Mouse (Mus musculus) forebrain, postnatal 0 days (tissue): ENCODE results near the gene Mettl16. TPM values are rescaled to one million over a fixed set of nuclear protein-coding genes. Genes with fewer than 3 reads are reported as not detected.

Experiments used
- ATAC-seq: fragments of 200-750 bp; cut with Nextera tagmentation; 2 replicates; pipeline ENCODE4 v1.8.0; 2017; ENCODE audit warnings: mild to moderate bottlenecking, moderate library complexity
- DNase-seq: peaks from one replicate; pipeline ENCODE4 v3.0.0-alpha.2; 2015
- H3K27ac ChIP-seq: fragments of 300-500 bp; sonication (generic); 2 replicates; pipeline ENCODE4 v1.5.1; 2014; ENCODE audit warnings: low read depth, mild to moderate bottlenecking, antibody characterized with exemption, low read length, moderate library complexity, mixed read lengths
- H3K27me3 ChIP-seq: fragments of 300-500 bp; sonication (generic); 2 replicates; pipeline ENCODE4 v1.6.1; 2014; ENCODE audit warnings: mild to moderate bottlenecking, low read length, mixed read lengths; ENCODE audit not compliant: insufficient read depth
- H3K36me3 ChIP-seq: fragments of 300-500 bp; sonication (generic); 2 replicates; pipeline ENCODE4 v1.6.1; 2014; ENCODE audit warnings: mild to moderate bottlenecking, moderate library complexity; ENCODE audit not compliant: insufficient read depth
- H3K4me1 ChIP-seq: fragments of 300-500 bp; sonication (generic); 2 replicates; pipeline ENCODE4 v1.6.1; 2014; ENCODE audit warnings: antibody characterized with exemption; ENCODE audit not compliant: insufficient read depth
- H3K4me2 ChIP-seq: fragments of 300-500 bp; sonication (generic); 2 replicates; pipeline ENCODE4 v1.6.1; 2014; ENCODE audit warnings: low read depth, mild to moderate bottlenecking, moderate library complexity
- H3K4me3 ChIP-seq: fragments of 300-500 bp; sonication (generic); 2 replicates; pipeline ENCODE4 v1.5.1; 2014; ENCODE audit warnings: low read depth, low read length, mixed read lengths
- H3K9ac ChIP-seq: fragments of 300-500 bp; sonication (generic); 2 replicates; pipeline ENCODE4 v1.6.1; 2014; ENCODE audit warnings: mild to moderate bottlenecking
- H3K9me3 ChIP-seq: fragments of 300-500 bp; sonication (generic); 2 replicates; pipeline ENCODE4 v1.6.1; 2016; ENCODE audit warnings: low read length
- CTCF ChIP-seq: sonication (generic); IDR thresholded peaks from 2 replicates; pipeline ENCODE4 v1.5.1; 2016; ENCODE audit warnings: antibody characterized with exemption, control low read depth, low read depth
- WGBS: fragments of 180-500 bp; shearing (Covaris S2); extraction: QIAGEN DNeasy Blood & Tissue Kit; methylation state at CpG from one replicate; pipeline ENCODE4 v1.1.7; 2014; 5-methylcytosine and 5-hydroxymethylcytosine counted together
- polyA plus RNA-seq: library from polyadenylated mRNA; unstranded; fragments of >200 nt; fragmentation: Nextera tagmentation; extraction: Ambion mirVana; gene quantifications from 2 replicates; pipeline ENCODE4 v1.2.1, GENCODE M21; 2015
- total RNA-seq: library from RNA; depleted of rRNA; stranded (reverse); fragments of >200 nt; gene quantifications from 2 replicates; pipeline ENCODE4 v1.2.3, GENCODE M21; 2014

Mettl16 gene
- total and polyA plus RNA-seq, 2 experiments from 2014 or later: 18.7 to 22.0 TPM

DNA sequence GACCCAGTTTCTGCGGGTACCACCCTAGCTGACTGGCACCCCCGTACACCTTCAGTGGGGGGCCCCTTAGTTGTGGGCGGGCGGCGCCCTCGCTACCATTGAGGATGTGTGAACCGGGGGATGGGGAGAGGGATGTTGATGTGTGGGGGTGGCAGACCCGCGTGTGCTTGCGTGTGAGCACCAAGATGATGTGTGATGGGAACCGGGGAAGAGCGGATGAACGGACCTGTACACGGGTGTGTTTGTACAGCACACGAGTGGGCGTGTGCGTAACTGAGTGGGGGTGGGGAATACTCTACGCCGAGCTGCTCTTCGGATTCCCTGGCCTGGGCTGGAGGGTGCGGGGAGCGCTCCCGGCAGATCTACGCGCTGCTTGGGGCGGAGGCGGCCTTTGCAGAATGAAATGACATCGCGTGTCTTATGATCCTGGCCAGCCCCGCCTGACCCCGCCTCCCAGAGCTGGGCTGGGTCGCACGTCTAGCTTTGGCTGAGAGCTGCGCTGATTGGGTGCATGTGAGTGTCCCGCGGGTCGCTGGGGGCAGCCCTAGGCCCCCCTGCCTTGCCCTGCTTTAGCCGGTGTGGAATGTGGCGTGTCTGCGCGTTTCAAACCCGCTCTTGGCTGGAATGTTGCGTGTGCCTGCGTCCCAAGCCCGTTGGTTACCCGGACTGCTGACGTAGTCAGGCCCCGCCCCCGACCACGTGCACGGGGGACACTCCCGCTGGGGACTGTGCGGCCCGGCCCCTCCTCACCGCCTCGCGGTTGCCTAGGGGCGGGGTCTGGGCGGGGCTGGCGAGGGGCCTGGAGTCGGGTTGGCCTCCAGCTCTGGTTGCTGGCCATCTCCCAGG lies 61.2 kb downstream of the Mettl16 start:
- H3K9ac ChIP-seq: peak overlapping the region; percentile 97
- H3K27me3 ChIP-seq: no peaks in the 10 kb centered on the region
- no peak for TF ChIP-seq CTCF
- DNase-seq (peak; percentile 97), ATAC-seq (peak; percentile 65)
- WGBS: under 1% methylated on average over 61 of the region's 61 CpGs
- peaks cover 11% of the 10 kb centered on the region; the same call in 1 of the 2 replicates for H3K4me1 ChIP-seq
- peak overlapping the region; percentile 78 for H3K4me2 ChIP-seq
- H3K36me3 ChIP-seq: 0 out of 2 replicates have a peak, but pooled peaks cover 4% of the 10 kb centered on the region
- H3K9me3 ChIP-seq: no peaks in the 10 kb centered on the region
- peak overlapping the region; percentile 99 for H3K4me3 ChIP-seq
- H3K27ac ChIP-seq: peak overlapping the region; percentile 96

DNA sequence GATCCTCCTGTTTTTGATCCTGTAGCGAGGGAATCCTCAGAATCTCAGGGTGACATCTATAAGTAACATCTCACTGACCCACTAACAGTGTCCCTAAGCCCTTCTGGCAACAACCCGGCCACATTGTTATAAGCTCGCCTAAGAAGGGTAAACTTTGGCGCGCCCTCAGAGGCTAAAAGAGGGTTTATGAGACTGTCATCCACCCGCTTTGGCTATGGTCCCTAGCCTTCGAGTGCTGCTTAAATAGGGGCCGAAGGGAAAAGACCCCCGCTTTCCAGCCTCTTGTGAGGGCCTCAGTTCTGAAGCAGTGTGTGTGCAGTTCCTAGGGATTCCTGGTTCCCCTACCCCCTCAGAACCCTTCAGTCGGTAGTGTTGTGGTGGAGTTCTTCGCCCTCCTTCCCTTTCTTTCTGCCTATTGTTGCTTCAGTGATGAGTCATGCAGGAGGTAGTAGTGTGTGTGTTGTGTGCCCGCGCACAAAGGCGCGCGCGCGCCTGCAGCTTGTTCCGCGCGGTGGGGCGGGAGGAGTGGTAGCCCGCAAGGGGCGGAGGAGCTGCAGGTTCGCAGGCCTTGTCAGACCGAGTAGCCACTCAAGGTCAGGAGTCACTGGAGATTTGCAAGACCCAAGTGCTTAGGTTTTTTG lies 62.0 kb downstream of the Mettl16 start:
- Histone ChIP-seq H3K4me2 (peak overlapping the region; percentile 78), H3K36me3 (peaks cover 8% of the 10 kb centered on the region; the same call in 1 of the 2 replicates), H3K27me3 (no peaks in the 10 kb centered on the region), H3K27ac (peak overlapping the region; percentile 96), H3K9ac (peak overlapping the region; percentile 97), H3K4me1 (peaks cover 11% of the 10 kb centered on the region; the same call in 1 of the 2 replicates), H3K4me3 (peak overlapping the region; percentile 99), H3K9me3 (no peaks in the 10 kb centered on the region)
- peak; percentile 78 for DNase-seq
- TF ChIP-seq CTCF: no peak
- no peak for ATAC-seq
- under 1% methylated on average over 26 of the region's 26 CpGs for WGBS

DNA sequence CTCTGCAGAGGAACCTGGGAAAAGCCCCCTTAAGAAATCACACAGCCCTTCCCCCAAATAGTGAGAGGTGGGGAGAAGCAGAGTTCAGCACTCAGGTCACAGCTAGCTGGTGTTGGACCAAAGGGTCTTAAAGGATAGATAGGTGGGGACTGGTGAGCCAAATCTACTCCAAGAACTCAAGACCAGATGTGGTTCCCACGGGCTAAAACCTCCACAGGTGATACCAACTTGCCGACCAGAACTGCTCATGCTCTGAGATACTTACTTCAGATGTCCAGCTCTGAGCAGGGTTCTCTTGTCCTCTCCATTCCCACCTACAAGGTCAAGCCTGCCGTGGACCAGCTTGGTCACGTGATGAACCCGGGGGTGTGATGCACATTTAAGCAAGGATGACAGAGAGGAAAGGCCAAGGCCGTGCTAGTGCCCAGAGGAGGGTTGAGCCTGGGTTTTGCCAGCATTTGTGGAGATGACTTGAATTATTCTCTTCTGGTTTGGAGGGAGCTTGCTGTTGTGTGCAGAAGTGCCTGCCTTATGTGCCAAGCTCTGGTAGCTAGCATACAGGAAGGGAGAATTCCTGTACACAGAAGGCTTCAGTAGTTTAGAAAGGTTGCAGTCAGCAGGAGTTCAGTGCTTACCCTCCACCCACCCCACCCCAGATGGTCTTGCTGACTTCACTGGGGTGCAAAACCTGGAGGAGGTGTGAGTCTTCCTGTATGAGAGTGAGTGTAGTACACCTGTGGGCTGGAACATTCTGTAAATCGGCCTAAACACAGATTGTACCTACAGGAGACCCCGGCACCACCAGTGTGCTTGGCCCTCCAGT lies 63.1 kb downstream of the Mettl16 start:
- H3K9ac ChIP-seq: 0 out of 2 replicates have a peak overlapping the region, but pooled peaks have one; percentile 97
- no peak for TF ChIP-seq CTCF
- peak overlapping the region; percentile 78 for H3K4me2 ChIP-seq
- no peak for DNase-seq
- peak overlapping the region; percentile 99; the same call in 1 of the 2 replicates for H3K4me3 ChIP-seq
- peaks cover 8% of the 10 kb centered on the region; the same call in 1 of the 2 replicates for H3K36me3 ChIP-seq
- no peak overlapping the region for H3K27ac ChIP-seq
- WGBS: 87% methylated on average over 8 of the region's 8 CpGs
- peaks cover 11% of the 10 kb centered on the region; the same call in 1 of the 2 replicates for H3K4me1 ChIP-seq
- no peaks in the 10 kb centered on the region for H3K27me3 ChIP-seq
- H3K9me3 ChIP-seq: no peaks in the 10 kb centered on the region
- ATAC-seq: no peak

DNA sequence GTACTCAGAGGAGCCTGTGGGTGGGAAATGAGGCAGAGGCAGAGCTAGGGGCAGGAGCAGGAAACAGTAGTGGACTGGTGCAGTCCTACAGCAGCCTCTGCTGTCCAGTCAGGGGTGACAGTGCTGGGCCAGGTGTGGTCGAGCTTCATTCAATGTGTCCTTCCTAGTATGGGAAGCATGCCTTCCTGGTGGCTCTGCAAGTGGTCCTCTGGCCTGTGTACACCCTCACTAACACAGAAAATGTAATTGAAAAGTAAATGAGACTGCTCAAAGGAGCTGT lies 63.7 kb downstream of the Mettl16 start:
- H3K4me3 ChIP-seq: no peak overlapping the region
- WGBS: 50% methylated on average over 1 of the region's 1 CpGs
- ATAC-seq (no peak), DNase-seq (no peak)
- H3K4me2 ChIP-seq: no peak overlapping the region
- no peaks in the 10 kb centered on the region for H3K9me3 ChIP-seq
- H3K27ac ChIP-seq: no peak overlapping the region
- peaks cover 8% of the 10 kb centered on the region; the same call in 1 of the 2 replicates for H3K36me3 ChIP-seq
- no peak for TF ChIP-seq CTCF
- peaks cover 10% of the 10 kb centered on the region; the same call in 1 of the 2 replicates for H3K4me1 ChIP-seq
- no peak overlapping the region for H3K9ac ChIP-seq
- no peaks in the 10 kb centered on the region for H3K27me3 ChIP-seq

DNA sequence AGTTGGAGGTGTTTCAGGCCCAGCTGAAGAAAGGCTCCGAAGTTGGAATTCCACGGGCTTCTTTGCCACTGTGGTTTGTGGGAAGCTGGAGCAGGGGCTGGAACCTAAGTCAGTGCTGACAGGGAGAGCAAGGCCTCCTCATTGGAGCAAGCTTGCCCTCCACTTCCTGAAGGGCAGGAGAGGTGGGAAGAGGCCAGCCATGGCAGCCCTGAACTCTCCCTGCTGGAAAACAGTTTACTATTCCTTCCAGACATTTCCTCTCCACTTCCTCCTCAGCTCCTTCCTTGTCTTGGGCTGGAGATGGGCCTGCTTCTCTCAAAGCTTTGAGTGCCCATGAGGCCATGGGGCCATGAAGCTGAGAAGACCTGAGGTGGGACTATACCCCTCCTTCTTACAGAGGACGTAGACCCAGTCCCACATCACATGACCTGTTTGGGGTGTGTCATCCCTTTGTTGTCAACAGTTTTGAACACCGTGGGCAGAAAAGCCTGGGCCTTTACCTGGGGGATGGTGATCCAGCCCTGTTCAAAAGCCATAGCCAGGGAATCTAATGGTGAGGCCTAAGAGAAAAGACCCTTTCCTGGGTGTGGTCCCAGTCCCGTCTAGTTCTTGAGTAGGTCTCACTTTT lies 64.1 kb downstream of the Mettl16 start:
- no peak for TF ChIP-seq CTCF
- H3K9ac ChIP-seq: no peak overlapping the region
- no peak for ATAC-seq
- H3K36me3 ChIP-seq: peaks cover 8% of the 10 kb centered on the region; the same call in 1 of the 2 replicates
- H3K4me3 ChIP-seq: no peak overlapping the region
- H3K27me3 ChIP-seq: no peaks in the 10 kb centered on the region
- no peak overlapping the region for H3K27ac ChIP-seq
- H3K4me2 ChIP-seq: no peak overlapping the region
- 50% methylated on average over 5 of the region's 5 CpGs for WGBS
- peaks cover 6% of the 10 kb centered on the region; the same call in 1 of the 2 replicates for H3K4me1 ChIP-seq
- no peaks in the 10 kb centered on the region for H3K9me3 ChIP-seq
- DNase-seq: no peak

DNA sequence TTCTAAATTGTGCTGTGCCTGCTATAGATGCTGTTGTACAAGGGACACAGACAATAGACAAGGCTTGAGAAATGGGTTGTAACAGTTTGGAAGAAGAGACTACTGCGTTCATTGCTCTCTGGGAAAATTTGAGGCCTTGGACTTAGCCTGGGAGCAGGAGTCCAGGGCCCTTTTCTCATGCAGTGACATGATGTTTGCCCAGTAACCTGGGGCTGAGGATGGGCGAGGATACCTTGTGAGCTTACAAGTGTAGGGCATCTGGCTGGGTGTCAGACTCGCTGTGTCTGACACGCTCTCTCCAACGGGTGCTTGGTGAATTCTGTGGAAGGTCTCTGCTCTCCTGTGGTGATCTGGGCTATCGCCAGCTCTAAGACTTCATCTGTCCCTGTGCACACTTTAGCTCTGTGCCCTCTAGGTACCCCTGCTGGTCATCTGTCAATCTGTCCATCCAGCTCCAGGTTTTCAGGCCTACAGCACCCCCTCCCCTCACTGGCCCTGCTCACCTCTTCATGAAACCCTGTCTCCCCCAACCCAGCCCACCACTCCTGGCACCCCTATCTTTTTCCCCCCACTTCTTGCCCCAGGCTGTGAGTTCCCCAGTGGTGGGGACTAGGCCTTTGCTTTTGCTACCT lies 65.1 kb downstream of the Mettl16 start:
- peaks cover 5% of the 10 kb centered on the region; the same call in 1 of the 2 replicates for H3K4me1 ChIP-seq
- no peak for ATAC-seq
- WGBS: 80% methylated on average over 6 of the region's 6 CpGs

More for the DNA sequence above, 65.1 kb downstream of the Mettl16 start:
- Histone ChIP-seq H3K4me3 (no peak overlapping the region), H3K4me2 (no peak overlapping the region), H3K9ac (no peak overlapping the region), H3K36me3 (peaks cover 9% of the 10 kb centered on the region), H3K27me3 (no peaks in the 10 kb centered on the region), H3K27ac (no peak overlapping the region), H3K9me3 (no peaks in the 10 kb centered on the region)
- no peak for TF ChIP-seq CTCF
- DNase-seq: no peak
